Mouse (Mus musculus) hematopoietic stem cell, adult 5-6 weeks (primary cell): ENCODE measurements around the gene Cfl1. TPM values are rescaled to one million over a fixed set of nuclear protein-coding genes. Genes with fewer than 3 reads are reported as not detected.

ENCODE experiments used
- ATAC-seq, 2 experiments: fragments of 125-278 bp in 1 of 2; replicated peaks in 1 of 2; 2 replicates each; pipeline ENCODE4 v1.8.0; 2016 to 2017; ENCODE audit warnings: inconsistent platforms in 2 of 2, mild to moderate bottlenecking in 2 of 2, moderate number of reproducible peaks in 2 of 2, low read depth in 1 of 2, moderate TSS enrichment in 1 of 2; ENCODE audit not compliant: low FRiP score in 2 of 2, poor library complexity in 2 of 2, severe bottlenecking in 2 of 2, insufficient read depth in 1 of 2, low TSS enrichment in 1 of 2
- total RNA-seq: library from RNA; stranded (forward); fragments of 172-1452, 232-1000 nt; gene quantifications from 2 replicates; pipeline ENCODE4 v1.2.3, GENCODE M21; 2017

Gene Cfl1
- total RNA-seq: 878 and 953 TPM in 2 replicates

DNA sequence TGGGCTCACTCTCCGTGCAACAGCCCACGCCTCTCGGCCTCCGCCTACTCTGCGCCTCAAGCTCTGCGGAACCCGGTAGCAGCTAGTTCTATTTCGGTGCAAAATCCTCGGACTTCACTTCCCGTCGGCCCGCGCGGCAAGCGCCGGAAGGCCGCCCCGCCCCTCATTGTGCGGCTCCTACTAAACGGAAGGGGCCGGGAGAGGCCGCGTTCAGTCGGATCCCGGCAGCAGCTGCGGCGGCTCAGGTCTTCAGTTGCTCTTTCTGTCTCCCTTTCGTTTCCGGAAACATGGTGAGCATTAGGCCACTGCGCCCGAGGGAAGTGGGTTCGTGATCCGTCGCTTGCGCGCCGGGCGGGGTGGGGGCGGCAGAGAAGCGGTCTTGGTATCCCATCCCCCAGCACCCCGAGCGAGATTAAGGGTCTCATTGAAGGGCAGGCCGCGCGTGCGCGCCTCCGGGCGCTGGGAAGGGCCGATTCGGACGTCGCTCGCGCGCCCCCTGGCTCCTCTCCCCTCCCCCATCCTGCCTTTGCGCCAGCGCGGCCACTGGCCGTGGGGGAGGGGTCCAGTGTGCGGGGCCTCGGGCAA, at the start of gene Cfl1:
Cfl1 (plus strand) TSS at position 143 of the 585 bp plus-strand sequence.
- peak; percentile 40 to 44 for ATAC-seq

DNA sequence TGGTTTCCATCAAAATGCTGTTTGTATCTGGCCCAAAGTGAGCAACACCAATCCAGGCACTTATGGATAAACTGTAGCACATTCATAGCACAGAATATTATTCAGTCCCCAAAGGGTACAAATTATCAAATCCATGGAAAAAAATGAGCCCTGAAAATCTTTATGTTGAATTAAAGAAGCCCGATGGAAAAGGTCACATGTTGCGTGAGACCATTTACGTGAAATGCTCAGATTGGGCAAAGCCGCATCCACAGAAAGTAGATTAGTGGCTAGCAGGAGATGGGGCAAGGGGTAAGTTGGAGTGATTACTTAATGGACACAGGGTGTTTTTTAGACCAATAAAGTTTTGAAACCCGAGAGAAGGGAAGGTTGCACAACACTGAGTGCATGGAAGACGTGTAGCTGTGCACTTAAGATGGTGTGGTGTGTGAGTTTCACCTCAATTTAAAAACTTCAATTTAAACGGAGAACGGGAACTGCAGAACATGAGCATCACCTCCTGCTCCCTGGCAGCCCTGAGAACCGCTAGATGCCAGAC, 45.8 kb upstream of the Cfl1 start:
- ATAC-seq: peak in 1 of 2 experiments; percentile 11; a peak in 1 of 4 replicates

DNA sequence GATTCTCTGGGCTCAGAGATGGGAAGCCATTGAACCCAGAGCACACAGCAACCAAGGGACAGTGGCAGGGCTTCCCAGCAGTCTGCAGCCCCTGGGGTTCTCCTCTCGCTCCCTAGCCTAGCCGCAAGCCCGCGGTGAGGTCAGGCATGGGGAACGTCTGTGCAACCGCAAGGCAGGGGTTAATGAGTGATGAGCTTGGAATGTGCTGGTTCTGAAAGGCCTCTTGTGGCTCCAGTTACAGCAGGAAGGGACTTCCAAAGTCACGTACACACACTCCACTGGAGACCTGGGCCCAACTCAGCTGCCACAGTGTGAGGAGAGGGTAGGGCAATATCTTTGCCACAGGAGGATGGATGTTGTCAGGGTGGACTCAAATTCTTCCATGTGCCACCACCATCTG, 45.3 kb upstream of the Cfl1 start:
- ATAC-seq: no peak

DNA sequence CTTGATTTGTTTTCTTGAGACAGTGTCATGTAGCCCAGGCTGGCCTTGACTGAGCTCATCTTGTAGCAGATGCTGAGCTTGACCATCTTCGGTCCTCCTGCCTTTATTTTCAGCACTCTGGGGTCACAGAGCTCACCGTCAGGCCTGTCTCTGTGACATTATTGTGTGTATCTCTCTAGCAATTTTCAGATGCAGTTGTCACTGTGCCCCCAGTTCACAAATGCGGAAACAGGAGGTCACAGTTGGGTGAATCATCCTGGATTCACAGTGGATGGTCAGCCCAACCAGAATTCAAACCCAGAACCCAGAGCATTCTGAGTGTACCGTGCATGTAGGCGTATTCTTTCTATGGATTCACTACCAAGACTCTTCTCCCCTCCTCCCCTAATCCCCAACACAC, 44.5 kb upstream of the Cfl1 start:
- ATAC-seq: no peak

DNA sequence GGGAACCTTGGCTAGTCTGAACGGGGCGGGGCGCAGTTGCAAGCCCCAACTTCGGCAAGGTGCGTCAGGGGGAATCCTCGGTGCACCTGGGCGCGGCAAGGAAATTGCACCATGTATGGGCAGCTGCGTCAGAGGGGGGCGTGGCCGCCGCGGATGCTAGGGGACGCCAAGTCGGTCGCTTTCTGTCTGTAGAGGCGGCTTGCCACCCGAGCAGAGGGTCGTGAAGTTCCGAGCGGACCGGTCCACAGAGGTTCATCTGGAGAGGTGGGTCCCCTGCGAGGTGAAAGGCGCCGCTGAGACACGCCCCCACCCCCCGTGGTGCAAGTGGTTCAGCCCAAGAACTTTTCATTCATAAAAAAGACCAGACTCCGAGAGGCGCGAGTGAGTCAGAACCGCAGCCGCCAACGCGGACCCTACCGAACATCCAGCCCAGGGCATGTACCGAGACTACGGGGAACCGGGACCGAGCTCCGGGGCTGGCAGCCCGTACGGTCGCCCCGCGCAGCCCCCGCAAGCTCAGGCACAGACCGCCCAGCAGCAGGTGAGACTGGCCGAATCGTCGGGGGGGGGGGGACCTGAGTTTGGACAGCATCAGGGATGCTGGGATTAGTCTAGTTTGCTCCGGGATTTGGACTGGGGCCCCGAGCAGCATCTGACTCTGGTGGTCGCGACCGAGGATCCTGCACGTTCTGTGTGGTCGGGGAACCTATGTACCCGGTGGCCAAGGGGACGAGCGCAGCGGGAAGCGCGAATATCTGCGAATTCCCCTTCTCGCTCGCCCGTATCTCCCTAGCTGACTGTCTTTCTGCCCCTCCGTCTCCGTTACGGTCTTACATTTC, 42.5 kb upstream of the Cfl1 start, which contains the start of gene Fosl1:
Fosl1 (plus strand) TSS at position 33 of the 839 bp plus-strand sequence.
- peak; percentile 79 to 82 for ATAC-seq

DNA sequence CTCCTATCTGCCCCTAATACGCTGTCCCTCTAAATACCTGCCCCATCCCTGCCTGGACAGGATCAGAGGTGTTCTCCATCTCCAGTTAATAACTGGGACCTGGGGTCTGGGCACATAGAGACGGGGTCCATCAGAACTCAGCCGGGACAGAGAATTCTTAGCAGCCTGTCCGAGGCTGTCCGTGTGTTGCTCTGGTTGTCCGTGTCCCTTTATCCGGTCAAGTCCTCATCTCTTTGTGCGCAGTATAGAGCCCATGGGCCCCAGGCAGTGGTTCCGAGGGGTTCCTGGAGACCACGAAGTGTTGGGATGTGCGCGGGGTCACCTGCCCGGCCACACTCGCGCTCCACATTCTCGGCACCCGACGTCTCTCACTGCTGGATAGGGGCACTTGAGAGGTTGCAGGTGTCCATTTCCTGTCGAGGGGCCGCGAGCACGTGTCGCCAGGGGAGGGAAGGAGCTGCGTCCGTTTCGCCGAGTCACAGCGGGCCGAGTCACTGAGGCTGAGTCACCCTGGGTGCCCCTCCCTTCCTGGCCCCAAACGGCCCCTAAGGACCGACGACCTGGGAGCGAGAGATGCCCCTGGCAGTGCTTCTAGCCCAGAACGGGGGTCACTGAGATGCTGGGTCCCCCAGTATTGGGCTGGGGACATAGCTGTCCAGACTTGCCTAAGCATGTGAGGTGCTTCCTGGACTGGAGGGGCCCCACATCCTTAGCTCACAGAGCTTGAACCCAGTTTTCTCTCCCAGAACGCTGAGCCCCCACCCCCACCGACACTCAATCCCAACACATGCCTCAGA, 41.7 kb upstream of the Cfl1 start:
- ATAC-seq: peak; percentile 38 to 63; a peak in 2 of 4 replicates

DNA sequence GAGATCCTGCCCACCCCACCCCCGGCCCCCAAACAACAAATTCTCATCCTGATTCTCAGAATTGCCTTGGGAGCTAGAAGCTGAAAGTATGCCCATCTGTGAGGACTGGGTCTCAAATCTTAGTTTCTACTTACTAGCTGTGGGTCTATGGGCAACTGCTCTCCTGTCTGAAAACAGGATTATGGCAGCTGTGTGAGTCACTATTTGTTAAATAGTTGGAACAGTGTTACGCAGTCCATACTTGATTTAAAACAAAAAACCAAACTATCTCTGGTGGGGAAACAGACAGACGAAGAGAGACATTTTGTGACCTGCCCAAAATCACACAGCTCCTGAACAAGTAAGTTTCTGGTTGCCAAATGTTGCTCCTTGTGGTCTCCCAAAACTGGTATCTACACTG, 40.6 kb upstream of the Cfl1 start:
- no peak for ATAC-seq

DNA sequence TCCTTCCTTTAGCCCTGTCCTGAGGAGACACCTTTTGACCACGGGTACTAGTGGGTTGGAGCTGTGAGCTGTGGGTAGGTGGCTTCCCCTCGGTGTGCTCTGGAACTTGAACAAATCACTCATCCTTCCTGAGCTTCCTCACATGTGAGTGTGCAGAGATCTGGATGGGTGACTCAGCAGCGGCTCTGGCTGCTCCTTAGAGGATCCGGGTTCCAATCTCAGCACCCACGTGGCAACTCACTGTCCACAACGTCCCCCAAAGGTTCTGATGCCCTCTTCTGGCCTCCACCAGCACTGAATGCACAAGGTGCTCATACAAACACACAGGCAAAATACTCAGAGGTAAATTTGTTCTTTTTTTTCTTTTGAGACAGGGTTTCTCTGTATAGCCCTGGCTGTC, 38.5 kb upstream of the Cfl1 start:
- no peak for ATAC-seq

DNA sequence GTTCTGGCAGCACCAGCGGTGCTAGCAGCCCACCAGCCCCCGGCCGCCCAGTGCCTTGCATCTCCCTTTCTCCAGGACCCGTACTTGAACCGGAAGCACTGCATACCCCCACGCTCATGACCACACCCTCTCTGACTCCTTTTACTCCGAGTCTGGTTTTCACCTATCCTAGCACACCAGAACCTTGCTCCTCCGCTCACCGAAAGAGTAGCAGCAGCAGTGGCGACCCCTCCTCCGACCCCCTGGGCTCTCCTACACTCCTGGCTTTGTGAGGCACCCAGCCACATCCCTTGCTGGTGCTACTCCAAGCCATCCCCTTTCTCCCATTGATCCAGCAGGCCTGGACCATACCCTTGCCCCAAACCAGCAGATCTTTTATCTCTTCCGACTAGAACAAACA, 35.2 kb upstream of the Cfl1 start:
- ATAC-seq: no peak

DNA sequence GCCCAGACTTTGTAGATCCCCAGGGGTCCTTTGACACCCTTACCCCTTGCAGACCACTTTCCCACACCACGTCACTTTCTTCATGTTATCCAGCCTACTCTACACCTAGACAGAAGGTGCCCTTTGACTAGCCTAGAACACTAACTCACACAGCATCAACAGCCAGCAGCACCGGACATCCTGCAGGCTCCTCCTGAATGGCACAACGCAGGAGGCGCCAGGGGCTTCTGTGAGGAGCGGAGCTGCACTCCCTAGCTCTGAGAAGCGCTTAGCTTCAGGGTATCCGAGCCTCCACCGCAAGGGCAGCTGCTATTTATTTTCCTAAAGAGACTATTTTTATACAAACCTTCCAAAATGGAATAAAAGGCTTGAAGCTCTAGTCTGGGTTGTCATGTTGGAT, 34.7 kb upstream of the Cfl1 start:
- ATAC-seq: no peak

DNA sequence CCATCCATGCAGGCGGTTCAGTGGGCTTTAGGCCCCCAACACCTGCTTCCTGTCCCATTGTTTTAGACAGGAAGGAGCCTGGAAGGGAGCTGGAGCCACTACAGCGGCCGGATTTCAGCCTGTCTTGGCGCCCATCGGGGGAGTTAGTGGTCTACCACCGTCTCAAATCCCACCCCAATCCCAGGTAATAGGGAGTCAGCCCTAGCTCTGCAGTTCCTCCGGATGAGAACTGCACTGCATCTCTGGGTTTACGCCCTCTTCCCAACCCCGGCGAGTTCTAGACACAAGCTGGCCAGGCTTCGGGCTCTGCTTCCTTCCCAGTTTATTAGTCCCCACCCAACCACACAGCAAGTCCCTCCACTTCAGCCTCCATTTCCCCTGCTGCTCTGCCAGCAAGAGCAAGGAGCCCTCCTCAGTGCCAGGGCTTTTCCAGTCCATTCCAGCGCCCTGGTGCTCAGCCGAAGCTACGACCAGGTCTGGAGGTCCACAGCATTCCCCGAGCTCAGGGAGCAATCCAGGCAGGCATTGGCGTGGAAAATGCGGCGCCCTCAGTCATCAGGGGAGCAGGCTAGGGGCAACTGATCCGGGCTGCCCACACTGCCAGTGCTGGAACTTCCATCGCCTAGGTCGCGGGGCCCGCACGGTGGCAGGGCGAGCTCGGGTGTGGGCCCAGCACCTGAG, 33.9 kb upstream of the Cfl1 start:
- ATAC-seq: no peak

DNA sequence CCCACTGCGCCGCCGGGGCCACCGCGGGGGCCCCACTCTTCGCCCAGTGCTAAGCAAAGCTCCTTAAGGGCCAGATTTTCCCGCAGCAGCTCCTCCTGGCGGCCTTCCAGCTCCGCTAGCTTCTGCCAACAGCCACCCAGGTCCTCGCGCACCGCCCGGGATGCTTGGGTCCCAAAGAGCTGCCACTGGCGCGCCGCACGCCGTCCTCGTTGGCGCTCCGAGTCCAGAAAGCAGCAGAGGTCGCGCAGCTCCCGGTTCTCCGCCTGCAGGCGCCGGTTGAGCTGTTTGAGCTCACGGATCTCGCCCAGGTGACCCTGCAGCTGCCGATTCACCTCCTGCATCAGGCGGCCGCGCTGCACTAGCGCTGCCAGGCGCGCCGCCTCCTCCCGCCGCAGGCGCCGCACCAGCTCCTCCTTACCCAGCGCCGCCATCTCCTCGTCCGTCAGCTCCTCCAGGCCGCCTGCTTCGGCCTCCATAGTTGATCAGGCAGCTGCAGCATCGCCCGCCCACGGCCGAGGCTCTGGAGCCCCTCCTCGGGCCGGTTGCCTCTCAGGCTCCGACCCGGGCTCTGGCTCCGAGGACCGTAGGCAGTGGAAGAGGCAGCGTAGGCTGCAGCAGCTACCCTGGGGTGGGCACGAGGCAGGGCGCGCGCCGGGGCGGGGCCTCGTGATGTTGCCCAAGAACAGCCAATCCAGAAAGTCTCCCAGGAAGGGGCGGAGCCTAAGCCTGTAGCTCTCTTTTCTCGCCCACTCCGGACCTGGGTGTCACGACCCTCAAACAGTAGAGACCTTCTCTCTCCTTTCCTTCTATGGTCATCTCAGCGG, 33.1 kb upstream of the Cfl1 start:
- ATAC-seq: peak; percentile 80 to 81

DNA sequence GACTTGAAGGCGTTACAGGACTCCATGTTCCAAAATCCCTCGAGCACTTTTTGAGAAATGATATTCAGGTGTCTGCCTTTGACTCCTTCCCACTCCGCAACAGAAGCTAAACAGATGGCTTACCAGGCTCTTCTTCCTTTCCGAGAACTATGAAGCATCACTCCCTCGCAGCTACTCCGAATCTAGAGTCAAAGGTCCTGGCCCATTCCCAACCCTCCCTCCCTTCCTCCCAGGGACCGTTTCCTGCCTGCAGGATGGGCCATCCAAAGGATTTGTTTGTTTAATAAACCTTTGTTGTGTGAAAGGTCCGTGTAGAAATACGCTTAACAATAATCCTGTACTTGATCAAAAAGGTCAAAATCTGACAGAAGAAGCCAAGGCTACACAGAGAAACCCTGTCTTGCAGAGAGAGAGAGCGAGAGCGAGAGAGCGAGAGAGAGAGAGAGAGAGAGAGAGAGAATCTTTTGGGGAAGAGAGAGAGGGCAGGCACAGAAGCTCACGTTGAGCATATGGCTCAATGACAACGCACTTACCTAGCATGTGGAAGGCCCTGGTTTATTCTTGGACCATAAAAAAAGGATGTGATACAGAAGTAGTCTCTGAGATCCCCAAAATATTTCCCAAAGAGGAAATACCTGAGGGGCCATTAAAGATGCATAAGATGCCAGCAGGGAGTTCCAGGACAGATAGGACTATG, 32.4 kb upstream of the Cfl1 start, which contains the start of gene Ccdc85b:
Ccdc85b (minus strand) TSS at position 149 of the 697 bp plus-strand sequence.
- ATAC-seq: 0 out of 4 replicates have a peak, but pooled peaks of 1 of the 2 experiments have one; percentile 3

DNA sequence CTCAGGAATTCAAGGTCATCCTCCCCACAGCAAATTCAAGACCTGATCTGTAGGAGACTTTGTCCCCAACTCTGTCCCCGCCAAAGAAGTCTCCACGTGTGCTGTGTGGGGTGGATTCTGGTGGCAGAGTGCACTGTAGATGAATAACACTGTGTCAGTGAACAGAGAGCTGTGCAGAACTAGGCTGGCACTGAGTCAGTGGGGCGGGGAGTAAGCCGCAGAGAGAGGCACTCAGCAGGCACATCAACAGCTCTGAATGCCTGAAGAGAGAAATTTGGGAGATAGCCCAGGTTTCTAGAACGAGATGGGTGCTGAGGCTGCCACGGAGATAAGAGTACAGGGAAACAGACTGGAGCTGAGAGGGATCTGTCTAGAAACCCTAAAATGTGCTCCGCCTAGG, 31.2 kb upstream of the Cfl1 start:
- no peak for ATAC-seq

DNA sequence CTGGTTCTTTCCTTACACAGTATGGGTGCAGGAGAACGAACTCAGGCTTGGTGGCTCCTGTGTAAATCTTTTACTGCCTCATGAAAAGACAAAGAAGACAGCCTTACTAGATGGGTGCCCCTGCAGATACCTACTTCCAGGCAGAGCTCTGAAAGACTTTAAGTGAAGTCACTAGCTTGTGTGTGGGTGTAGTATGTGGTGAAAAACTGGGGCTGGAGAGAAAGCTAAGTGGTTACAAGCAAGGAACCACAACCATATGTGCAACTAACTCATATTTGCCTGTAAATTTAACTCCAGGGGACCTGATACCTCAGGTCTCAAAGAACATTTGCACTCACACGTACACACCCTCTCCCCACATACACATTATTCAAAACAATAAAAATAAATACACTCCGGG, 30.4 kb upstream of the Cfl1 start:
- ATAC-seq: no peak

DNA sequence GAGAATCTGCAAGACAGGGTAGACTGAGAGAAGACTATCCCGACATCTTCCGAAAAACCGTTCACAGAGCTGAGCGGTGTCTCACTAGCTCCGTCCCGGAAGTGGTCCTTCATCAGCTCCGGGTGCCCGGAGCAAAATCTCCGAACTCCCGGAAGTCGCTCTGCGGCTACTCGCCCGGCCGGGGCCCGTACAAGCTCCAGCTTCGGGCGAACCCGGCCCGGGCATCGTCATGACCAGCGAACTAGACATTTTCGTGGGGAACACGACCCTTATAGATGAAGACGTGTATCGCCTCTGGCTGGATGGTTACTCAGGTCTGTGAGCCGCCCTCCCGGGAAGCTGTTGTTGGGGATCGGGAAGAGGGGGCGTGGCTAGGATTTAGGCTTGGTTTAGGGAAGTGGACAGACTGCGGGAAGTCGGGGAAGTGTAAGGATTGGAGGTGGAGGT, 29.8 kb upstream of the Cfl1 start, which contains the start of gene Fibp:
Fibp (plus strand) TSS at position 151 of the 447 bp plus-strand sequence.
- peak; percentile 65 to 79 for ATAC-seq
